Mouse (Mus musculus): ENCODE data around the gene Fkbp5. TPM values are rescaled to one million over a fixed set of nuclear protein-coding genes. Genes with fewer than 3 reads are reported as not detected.
A peak's percentile ranks its signal among the peaks of the same experiment; 100 is the strongest.

The Fkbp5 gene
- polyA plus RNA-seq, 1 experiment from 2014 or later = 33.8 TPM

DNA sequence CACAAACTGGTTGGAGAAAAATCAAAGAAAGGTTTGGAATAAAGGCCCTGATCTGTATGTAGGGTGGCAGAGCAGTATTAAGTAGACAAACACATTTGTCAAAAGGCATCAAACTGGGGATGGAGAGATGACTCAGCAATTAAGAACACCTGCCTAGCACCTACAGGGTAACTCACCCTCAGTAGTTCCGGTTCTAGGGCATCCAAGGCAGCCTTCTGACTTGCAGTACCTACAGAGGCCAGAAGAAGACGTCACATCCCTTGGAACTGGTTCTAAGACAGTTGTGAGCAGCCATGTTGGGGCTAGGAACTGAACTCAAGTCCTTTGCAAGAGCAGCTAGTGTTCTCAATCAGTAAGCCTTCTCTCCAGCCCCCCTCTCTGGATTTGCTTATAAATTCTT, 18.1 kb downstream of the Fkbp5 start:
- no peak overlapping the region for H3K27ac ChIP-seq
- H3K4me3 ChIP-seq = no peak overlapping the region
- H3K4me1 ChIP-seq = no peaks in the 10 kb centered on the region
- H3K9me3 ChIP-seq = no peaks in the 10 kb centered on the region
- H3K9ac ChIP-seq = no peak overlapping the region
- H3K27me3 ChIP-seq = no peaks in the 10 kb centered on the region
- H3K36me3 ChIP-seq = no peaks in the 10 kb centered on the region
- 62% methylated on average over 2 of the region's 2 CpGs for WGBS
- H3K4me2 ChIP-seq (replicated peaks) = no peak overlapping the region
- no peak for ATAC-seq (ENCODE audit: insufficient number of reproducible peaks, insufficient read depth, low FRiP score, low TSS enrichment)

DNA sequence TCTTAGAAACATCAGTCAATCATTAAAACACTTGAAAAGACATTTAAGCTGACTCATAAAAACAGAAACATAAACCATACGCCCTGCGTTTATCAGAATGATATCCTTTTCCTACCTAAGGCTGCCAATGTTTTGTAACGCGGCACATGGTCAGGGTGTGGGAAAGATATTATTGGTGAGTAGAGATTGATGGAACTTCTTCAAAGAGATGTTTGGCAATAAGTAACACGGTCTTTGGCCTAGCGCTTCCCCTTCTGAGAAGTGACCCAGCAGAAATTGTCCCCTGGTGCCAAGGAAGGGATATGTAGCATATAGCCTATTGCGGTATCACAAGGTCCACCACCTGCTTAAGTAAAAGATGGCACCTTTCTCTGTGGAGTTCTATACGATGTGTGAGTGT, 21.5 kb downstream of the Fkbp5 start:
- no peak overlapping the region for H3K4me3 ChIP-seq
- no peak overlapping the region for H3K4me2 ChIP-seq (replicated peaks)
- no peak for ATAC-seq (ENCODE audit: insufficient number of reproducible peaks, insufficient read depth, low FRiP score, low TSS enrichment)
- H3K27me3 ChIP-seq = no peaks in the 10 kb centered on the region
- peaks cover 10% of the 10 kb centered on the region; the same call in 1 of the 2 replicates for H3K4me1 ChIP-seq
- H3K36me3 ChIP-seq = no peaks in the 10 kb centered on the region
- H3K9ac ChIP-seq = no peak overlapping the region
- WGBS = 91% methylated on average over 8 of the region's 8 CpGs
- no peaks in the 10 kb centered on the region for H3K9me3 ChIP-seq
- H3K27ac ChIP-seq = no peak overlapping the region

DNA sequence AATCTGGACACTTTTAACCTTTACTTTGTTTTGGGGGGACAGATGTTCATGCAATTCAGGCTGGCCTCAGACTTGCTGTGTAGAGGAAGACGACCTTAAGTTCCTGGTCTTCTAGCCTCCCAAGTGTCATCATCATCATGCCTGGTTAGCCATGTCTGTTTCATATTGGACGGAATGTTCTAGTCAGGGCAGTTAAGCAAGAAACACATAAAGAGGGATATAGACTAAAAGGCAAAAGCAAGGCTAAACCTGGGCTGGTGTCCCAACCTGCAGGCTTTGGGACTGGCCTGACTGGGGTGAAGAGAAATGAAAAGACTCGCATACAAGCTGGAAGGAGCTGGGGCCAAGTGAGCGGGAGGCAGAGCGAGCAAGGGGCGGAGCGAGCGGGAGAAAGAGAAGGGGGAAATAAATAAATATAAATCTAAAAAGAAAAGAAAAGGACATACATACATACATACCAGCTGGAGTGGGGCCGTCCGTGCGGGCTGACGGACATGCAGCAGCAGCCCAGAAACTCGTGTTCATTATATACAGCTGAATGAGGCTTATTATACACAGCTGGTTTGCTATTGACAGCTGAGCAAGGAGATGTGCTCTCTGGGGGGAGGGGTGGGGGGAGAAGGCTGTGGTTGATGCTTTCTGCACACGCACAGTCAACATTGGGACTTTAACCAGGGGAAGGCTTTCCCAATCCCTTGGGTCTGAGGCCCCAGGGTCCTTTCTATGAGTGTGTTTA, 26.1 kb downstream of the Fkbp5 start:
- Histone ChIP-seq H3K4me1 (peaks cover 10% of the 10 kb centered on the region; the same call in 1 of the 2 replicates), H3K9me3 (no peaks in the 10 kb centered on the region), H3K4me3 (no peak overlapping the region), H3K4me2 (replicated peaks) (no peak overlapping the region), H3K27ac (no peak overlapping the region), H3K9ac (no peak overlapping the region), H3K27me3 (no peaks in the 10 kb centered on the region), H3K36me3 (no peaks in the 10 kb centered on the region)
- WGBS = 70% methylated on average over 14 of the region's 14 CpGs
- no peak for ATAC-seq (ENCODE audit: insufficient number of reproducible peaks, insufficient read depth, low FRiP score, low TSS enrichment)

DNA sequence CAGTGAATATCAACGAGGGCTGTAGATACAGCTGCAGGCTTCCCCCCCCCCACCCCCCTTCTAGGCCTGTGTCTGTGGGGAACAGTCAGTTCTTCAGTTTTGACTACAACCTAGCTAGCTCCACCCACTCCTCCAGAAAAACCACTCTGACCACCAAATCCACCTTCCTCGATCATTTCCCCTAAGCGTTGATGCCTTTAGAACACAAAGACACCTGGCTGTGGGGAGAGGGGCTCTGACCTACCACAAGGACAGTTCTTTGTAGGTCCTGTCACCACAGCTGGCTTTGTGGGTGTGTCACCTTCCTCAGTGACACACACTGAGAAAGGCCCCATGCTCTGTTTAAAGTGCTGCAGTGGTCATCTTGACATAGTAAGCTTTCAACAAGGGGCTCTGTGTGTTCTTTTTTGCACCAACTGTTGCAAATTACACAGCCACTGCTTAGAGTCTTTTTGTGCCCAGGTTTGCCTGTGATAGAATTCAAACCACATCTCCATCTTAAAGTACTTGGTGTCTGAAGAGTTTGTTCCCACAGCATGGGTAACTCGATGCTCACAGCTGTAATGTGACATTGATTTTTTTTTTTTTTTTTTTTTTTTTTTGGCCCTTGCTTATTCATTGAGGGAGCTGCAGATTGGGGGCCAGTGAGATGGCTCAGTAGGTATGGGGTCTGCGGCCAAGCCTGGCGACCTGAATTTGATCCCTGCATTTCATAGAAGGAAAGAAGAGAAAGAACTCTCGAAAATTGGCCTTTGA, 28.9 kb downstream of the Fkbp5 start:
- Histone ChIP-seq H3K4me3 (no peak overlapping the region), H3K4me2 (replicated peaks) (no peak overlapping the region), H3K4me1 (peaks cover 13% of the 10 kb centered on the region; the same call in 1 of the 2 replicates), H3K27me3 (no peaks in the 10 kb centered on the region), H3K27ac (no peak overlapping the region), H3K36me3 (no peaks in the 10 kb centered on the region), H3K9me3 (no peaks in the 10 kb centered on the region), H3K9ac (no peak overlapping the region)
- WGBS = 69% methylated on average over 7 of the region's 7 CpGs
- ATAC-seq (ENCODE audit: insufficient number of reproducible peaks, insufficient read depth, low FRiP score, low TSS enrichment) = no peak

DNA sequence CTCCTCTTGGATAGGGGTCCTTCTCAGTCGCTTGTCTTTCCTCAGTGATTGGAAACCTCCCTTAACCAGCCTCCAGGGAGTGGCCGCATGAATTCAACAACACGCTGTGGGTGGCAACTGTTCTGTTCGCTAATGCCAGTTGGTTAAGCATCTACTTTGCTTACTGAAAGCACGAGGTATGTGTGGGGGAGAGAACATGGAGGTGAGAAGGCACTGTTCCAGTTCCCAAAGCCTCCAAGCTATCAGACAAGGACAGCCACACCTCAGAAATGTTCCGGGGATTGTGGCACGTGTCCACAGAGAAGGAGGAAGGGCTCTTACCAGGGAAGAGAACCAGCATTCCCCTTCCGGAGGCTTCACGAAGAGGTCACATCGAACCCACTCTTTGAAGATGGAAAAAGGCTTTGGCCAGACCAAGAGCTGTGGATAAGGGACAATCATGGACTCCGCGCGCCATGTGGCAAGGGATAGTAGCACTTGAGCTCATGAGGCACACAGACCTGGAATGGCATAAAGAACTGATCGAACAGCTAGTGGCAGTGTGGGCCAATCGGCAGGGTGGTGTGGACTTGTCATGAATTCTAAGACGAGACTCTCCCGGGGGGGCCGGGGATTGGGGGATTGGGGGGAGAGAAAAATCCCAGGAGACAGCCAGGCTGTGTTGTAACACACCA, 29.6 kb downstream of the Fkbp5 start:
- no peak overlapping the region for H3K4me3 ChIP-seq
- H3K9ac ChIP-seq = no peak overlapping the region
- no peak overlapping the region for H3K4me2 ChIP-seq (replicated peaks)
- no peak overlapping the region for H3K27ac ChIP-seq
- no peaks in the 10 kb centered on the region for H3K36me3 ChIP-seq
- ATAC-seq (ENCODE audit: insufficient number of reproducible peaks, insufficient read depth, low FRiP score, low TSS enrichment) = no peak
- peaks cover 13% of the 10 kb centered on the region; the same call in 1 of the 2 replicates for H3K4me1 ChIP-seq
- 93% methylated on average over 18 of the region's 18 CpGs for WGBS
- H3K27me3 ChIP-seq = no peaks in the 10 kb centered on the region
- H3K9me3 ChIP-seq = no peaks in the 10 kb centered on the region

GRCm38 (mm10) chr17:28486720-28487119, 30.6 kb downstream of the Fkbp5 start:
- 79% methylated on average over 6 of the region's 6 CpGs for WGBS
- H3K9ac ChIP-seq = no peak overlapping the region
- no peaks in the 10 kb centered on the region for H3K9me3 ChIP-seq
- peak overlapping the region; percentile 81; the same call in 1 of the 2 replicates for H3K4me2 ChIP-seq (replicated peaks)
- peaks cover 15% of the 10 kb centered on the region; the same call in 1 of the 2 replicates for H3K4me1 ChIP-seq
- H3K4me3 ChIP-seq = peak overlapping the region; percentile 89
- H3K36me3 ChIP-seq = no peaks in the 10 kb centered on the region
- H3K27ac ChIP-seq = no peak overlapping the region
- H3K27me3 ChIP-seq = no peaks in the 10 kb centered on the region
- ATAC-seq (ENCODE audit: insufficient number of reproducible peaks, insufficient read depth, low FRiP score, low TSS enrichment) = no peak

DNA sequence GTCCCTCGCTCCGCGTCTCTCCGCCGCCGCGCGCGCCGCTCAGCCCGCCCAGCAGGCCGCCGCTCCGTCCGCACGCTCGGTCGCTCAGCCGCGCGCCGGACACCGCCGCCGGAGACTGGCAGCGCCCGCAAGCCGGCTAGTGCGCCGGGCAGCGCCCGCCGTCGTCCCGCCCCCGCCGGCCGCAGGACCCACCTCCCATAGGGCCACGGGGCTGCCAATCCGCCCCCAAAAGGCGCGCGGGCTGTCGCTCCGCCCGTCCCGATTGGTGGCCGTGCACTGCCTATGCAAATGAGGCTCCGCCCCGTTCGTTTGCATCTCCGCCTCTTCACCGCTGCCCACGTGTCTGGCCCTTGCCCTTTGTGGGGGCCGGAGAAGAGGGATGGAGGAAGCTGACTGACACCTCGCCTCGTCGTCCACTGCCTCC, 31.3 kb downstream of the Fkbp5 start:
- no peaks in the 10 kb centered on the region for H3K27me3 ChIP-seq
- peak overlapping the region; percentile 81 for H3K9ac ChIP-seq
- peak overlapping the region; percentile 89 for H3K4me3 ChIP-seq
- H3K4me1 ChIP-seq = peaks cover 8% of the 10 kb centered on the region; the same call in 1 of the 2 replicates
- no peaks in the 10 kb centered on the region for H3K9me3 ChIP-seq
- under 1% methylated on average over 52 of the region's 58 CpGs for WGBS
- no peaks in the 10 kb centered on the region for H3K36me3 ChIP-seq
- peak overlapping the region; percentile 86 for H3K27ac ChIP-seq
- peak; percentile 96 for ATAC-seq (ENCODE audit: insufficient number of reproducible peaks, insufficient read depth, low FRiP score, low TSS enrichment)
- peak overlapping the region; percentile 81 for H3K4me2 ChIP-seq (replicated peaks)

DNA sequence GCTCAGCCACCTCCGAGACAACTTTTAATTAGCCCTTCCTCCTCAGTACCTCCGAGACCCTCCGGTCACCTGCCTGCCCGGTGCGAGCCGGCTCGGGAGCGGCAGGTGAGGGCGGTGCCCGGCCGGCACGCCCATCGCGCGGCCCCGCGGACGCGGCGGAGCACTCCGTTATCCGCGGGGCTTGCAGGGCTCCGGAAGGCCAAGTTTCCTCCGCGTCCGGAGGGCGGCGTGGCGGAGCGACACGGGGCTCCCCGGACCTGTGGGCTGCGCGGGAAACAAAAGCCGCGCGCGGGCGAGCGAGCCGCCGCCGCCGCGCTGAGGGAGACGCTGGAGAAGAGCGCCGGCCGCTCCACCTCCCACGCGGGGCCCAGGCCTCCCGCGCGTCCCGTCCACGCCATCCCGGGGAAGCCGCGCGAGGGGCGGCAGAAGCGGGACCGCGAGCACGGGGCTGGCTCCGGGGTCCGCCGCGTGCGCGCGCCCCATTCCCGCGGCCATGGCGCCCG, 31.8 kb downstream of the Fkbp5 start:
- Histone ChIP-seq H3K9me3 (no peaks in the 10 kb centered on the region), H3K27me3 (no peaks in the 10 kb centered on the region), H3K27ac (peak overlapping the region; percentile 86), H3K9ac (peak overlapping the region; percentile 81), H3K4me3 (peak overlapping the region; percentile 89), H3K4me1 (peaks cover 7% of the 10 kb centered on the region; the same call in 1 of the 2 replicates), H3K36me3 (no peaks in the 10 kb centered on the region), H3K4me2 (replicated peaks) (peak overlapping the region; percentile 81)
- WGBS = under 1% methylated on average over 68 of the region's 77 CpGs
- ATAC-seq (ENCODE audit: insufficient number of reproducible peaks, insufficient read depth, low FRiP score, low TSS enrichment) = peak; percentile 47

- WGBS = 5% methylated on average over 30 of the region's 30 CpGs
- peak overlapping the region; percentile 86; the same call in 1 of the 2 replicates for H3K27ac ChIP-seq
- H3K9me3 ChIP-seq = no peaks in the 10 kb centered on the region
- H3K4me2 ChIP-seq (replicated peaks) = peak overlapping the region; percentile 81
- no peak for ATAC-seq (ENCODE audit: insufficient number of reproducible peaks, insufficient read depth, low FRiP score, low TSS enrichment)
- H3K4me1 ChIP-seq = peaks cover 7% of the 10 kb centered on the region; the same call in 1 of the 2 replicates
- H3K4me3 ChIP-seq = peak overlapping the region; percentile 89
- H3K27me3 ChIP-seq = no peaks in the 10 kb centered on the region
- peak overlapping the region; percentile 81 for H3K9ac ChIP-seq
- H3K36me3 ChIP-seq = no peaks in the 10 kb centered on the region
Observed at GRCm38 (mm10) chr17:28484704-28485445, 32.5 kb downstream of the Fkbp5 start.

DNA sequence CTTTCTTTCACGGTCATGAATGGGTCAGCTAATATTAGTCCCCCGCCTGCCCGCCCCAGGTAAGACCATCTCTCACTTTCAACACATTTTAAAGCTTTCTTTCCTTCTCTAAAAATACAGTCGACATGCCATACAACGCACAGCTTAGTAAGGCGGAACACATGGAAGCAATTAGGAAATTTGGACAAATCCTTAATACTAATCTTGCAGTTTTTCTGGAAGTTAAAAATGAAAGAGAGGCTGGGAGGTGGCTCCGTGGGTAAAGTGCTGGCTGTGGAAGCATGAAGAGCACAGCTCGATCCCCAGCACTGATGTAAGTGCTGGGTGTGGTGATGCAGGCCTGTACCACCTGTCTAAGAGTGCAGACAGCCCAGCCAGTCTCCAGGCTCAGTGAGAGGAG, 39.9 kb downstream of the Fkbp5 start:
- 49% methylated on average over 8 of the region's 8 CpGs for WGBS
- Histone ChIP-seq H3K9ac (no peak overlapping the region), H3K4me3 (no peak overlapping the region), H3K27me3 (no peaks in the 10 kb centered on the region), H3K4me1 (peaks cover 15% of the 10 kb centered on the region), H3K4me2 (replicated peaks) (no peak overlapping the region), H3K36me3 (no peaks in the 10 kb centered on the region), H3K9me3 (no peaks in the 10 kb centered on the region), H3K27ac (peak overlapping the region; percentile 58; the same call in 1 of the 2 replicates)
- ATAC-seq (ENCODE audit: insufficient number of reproducible peaks, insufficient read depth, low FRiP score, low TSS enrichment) = no peak

- no peaks in the 10 kb centered on the region for H3K36me3 ChIP-seq
- H3K9ac ChIP-seq = no peak overlapping the region
- no peaks in the 10 kb centered on the region for H3K27me3 ChIP-seq
- H3K27ac ChIP-seq = no peak overlapping the region
- ATAC-seq (ENCODE audit: insufficient number of reproducible peaks, insufficient read depth, low FRiP score, low TSS enrichment) = no peak
- no peaks in the 10 kb centered on the region for H3K9me3 ChIP-seq
- no peak overlapping the region for H3K4me2 ChIP-seq (replicated peaks)
- peaks cover 21% of the 10 kb centered on the region for H3K4me1 ChIP-seq
- H3K4me3 ChIP-seq = no peak overlapping the region
Observed at GRCm38 (mm10) chr17:28476441-28476840, 40.9 kb downstream of the Fkbp5 start.

Measured in embryonic facial prominence, embryonic 12.5 days (tissue).